Mouse (Mus musculus) embryonic facial prominence, embryonic 12.5 days (tissue): ENCODE data around the gene Tbc1d21. TPM values are rescaled to one million over a fixed set of nuclear protein-coding genes. Genes with fewer than 3 reads are reported as not detected.

Source experiments
- ATAC-seq: fragments of 200-750 bp; cut with Nextera tagmentation; 2 replicates; pipeline ENCODE4 v1.8.0; 2017; ENCODE audit not compliant: insufficient number of reproducible peaks, insufficient read depth, low FRiP score, low TSS enrichment
- H3K27ac ChIP-seq: fragments of 300-500 bp; sonication (generic); 2 replicates; pipeline ENCODE4 v1.5.1; 2016; ENCODE audit warnings: mild to moderate bottlenecking
- H3K27me3 ChIP-seq: fragments of 300-500 bp; sonication (generic); 2 replicates; pipeline ENCODE4 v1.6.1; 2016; ENCODE audit warnings: mild to moderate bottlenecking, moderate library complexity
- H3K36me3 ChIP-seq: fragments of 300-500 bp; sonication (generic); 2 replicates; pipeline ENCODE4 v1.6.1; 2016; ENCODE audit warnings: mild to moderate bottlenecking
- H3K4me1 ChIP-seq: fragments of 300-500 bp; sonication (generic); 2 replicates; pipeline ENCODE4 v1.6.1; 2016
- H3K4me2 ChIP-seq: fragments of 300-500 bp; sonication (generic); replicated peaks from 2 replicates; pipeline ENCODE4 v1.6.1; 2016; ENCODE audit warnings: mild to moderate bottlenecking, moderate library complexity
- H3K4me3 ChIP-seq: fragments of 300-500 bp; sonication (generic); 2 replicates; pipeline ENCODE4 v1.5.1; 2016; ENCODE audit warnings: mild to moderate bottlenecking
- H3K9ac ChIP-seq: fragments of 300-500 bp; sonication (generic); 2 replicates; pipeline ENCODE4 v1.6.1; 2016; ENCODE audit warnings: mild to moderate bottlenecking, moderate library complexity
- H3K9me3 ChIP-seq: fragments of 300-500 bp; sonication (generic); 2 replicates; pipeline ENCODE4 v1.6.1; 2016; ENCODE audit warnings: mild to moderate bottlenecking, moderate library complexity
- WGBS: fragments of 180-500 bp; shearing (Covaris S2); methylation state at CpG from one replicate; pipeline ENCODE4 v1.1.7; 2016; 5-methylcytosine and 5-hydroxymethylcytosine counted together
- polyA plus RNA-seq: library from polyadenylated mRNA; unstranded; fragments of >200 nt; fragmentation: Nextera tagmentation; extraction: Ambion mirVana; gene quantifications from 2 replicates; pipeline ENCODE4 v1.2.1, GENCODE M21; 2016

Gene Tbc1d21
- polyA plus RNA-seq, result not detected in 2 replicates

DNA sequence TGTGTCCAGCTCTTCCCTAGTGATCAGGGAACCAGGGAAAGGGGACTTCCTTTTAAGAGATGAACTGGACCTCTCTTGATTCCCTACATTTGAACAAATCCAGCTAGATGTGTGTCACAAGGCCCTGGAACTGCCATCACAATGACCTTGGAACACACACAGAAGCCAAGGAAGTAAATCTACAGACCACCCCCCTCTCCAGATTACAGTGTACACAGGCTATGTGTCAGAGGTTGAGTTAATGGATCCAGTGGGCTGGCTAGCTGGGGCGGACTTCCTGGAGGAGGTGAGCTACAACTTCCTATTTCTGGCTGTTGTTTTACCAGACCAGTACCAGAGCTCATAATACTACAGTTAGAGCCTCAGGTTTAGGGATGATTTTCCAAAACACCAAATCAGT is at the start of gene Tbc1d21:
Gene Tbc1d21 (minus strand): TSS at position 101 of the 400 bp plus-strand sequence.
- H3K27me3 ChIP-seq, result no peaks in the 10 kb centered on the region
- no peaks in the 10 kb centered on the region for H3K36me3 ChIP-seq
- H3K4me3 ChIP-seq, result no peak within 1 kb of the TSS
- no peak for ATAC-seq
- H3K9ac ChIP-seq, result no peak within 1 kb of the TSS
- H3K9me3 ChIP-seq, result no peaks in the 10 kb centered on the region
- H3K4me1 ChIP-seq, result peaks cover 8% of the 10 kb centered on the region
- 89% methylated on average over 1 of the region's 1 CpGs for WGBS
- H3K27ac ChIP-seq, result no peak within 1 kb of the TSS
- H3K4me2 ChIP-seq, result no peak within 1 kb of the TSS

DNA sequence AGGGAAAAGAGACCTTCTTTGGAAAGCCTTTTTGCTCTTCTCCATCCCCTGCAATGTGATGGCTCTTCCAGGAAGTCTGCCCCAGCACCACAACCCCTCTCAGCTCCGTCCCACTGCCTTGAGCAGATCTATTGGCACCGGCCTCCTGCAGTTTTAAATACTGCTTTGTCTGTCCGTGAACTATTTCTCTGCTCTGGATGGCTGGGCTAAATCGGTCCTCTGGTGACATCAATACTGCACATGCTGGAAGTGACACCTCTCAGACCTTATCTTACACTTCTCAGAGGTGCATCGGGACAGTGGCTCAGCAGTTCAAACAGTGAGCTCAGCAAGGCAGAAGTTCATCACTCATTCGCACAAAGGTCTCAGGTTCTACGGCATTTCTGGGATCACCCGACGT is 41.3 kb upstream of the Tbc1d21 start:
- Histone ChIP-seq H3K9ac (no peak overlapping the region), H3K4me3 (no peak overlapping the region), H3K27me3 (no peaks in the 10 kb centered on the region), H3K36me3 (no peaks in the 10 kb centered on the region), H3K9me3 (no peaks in the 10 kb centered on the region), H3K27ac (no peak overlapping the region), H3K4me2 (no peak overlapping the region), H3K4me1 (no peaks in the 10 kb centered on the region)
- no peak for ATAC-seq
- WGBS, result 76% methylated on average over 9 of the region's 9 CpGs

DNA sequence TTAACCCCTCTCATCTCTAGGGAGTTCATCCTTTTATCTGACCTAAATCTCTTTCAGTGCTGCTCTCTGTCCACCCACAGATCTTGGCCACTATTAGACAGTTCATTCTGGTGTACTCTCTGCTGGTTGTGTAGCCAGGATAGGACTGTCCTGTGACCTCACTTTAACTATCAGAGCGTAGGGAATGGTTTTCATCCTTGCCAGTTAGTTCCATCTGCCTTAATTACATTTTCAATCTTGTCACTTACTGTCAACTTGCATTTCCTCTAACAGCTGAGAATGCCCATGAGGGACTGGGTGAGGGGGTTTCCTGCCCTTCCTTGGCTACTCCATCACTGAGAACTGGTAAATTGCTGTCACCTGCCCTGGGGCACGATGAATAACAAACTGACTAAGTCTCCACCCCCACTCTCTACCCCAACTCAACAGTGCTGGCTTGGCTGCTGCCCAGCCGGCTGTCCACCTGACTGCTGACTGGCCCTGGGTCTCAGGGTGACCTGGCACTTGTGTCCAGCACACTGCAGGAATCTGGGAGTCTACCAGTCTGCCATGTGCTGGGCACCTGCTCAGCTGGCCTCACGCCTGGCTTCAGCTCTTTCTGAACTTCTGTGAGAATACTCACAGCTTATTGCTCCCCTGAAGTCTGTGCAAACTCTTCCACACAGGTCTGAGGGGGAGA is 39.9 kb upstream of the Tbc1d21 start:
- ATAC-seq, result no peak
- Histone ChIP-seq H3K9me3 (no peaks in the 10 kb centered on the region), H3K36me3 (no peaks in the 10 kb centered on the region), H3K27ac (no peak overlapping the region), H3K4me2 (no peak overlapping the region), H3K4me1 (no peaks in the 10 kb centered on the region), H3K4me3 (no peak overlapping the region), H3K9ac (no peak overlapping the region), H3K27me3 (no peaks in the 10 kb centered on the region)
- 50% methylated on average over 4 of the region's 4 CpGs for WGBS

DNA sequence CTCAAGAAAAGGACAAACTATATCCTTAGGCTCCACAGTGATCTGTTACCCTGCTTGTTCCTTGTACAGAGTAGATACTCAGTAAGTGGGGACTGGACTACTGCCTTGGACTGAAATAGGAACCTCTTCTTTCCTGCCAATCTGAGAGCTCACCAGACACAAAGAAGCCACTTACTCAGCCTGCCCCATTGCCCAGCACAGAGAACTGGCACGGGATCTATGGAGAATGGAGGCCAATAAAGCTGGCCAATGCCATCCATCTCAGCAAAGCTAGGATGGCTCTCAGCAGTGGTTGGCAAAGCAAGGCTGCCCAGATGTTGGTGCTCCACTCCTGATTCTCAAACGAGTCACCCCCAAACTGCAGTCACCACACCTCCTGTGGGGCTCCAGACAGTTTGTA is 39.0 kb upstream of the Tbc1d21 start:
- no peak for ATAC-seq
- WGBS, result 60% methylated on average over 2 of the region's 2 CpGs

DNA sequence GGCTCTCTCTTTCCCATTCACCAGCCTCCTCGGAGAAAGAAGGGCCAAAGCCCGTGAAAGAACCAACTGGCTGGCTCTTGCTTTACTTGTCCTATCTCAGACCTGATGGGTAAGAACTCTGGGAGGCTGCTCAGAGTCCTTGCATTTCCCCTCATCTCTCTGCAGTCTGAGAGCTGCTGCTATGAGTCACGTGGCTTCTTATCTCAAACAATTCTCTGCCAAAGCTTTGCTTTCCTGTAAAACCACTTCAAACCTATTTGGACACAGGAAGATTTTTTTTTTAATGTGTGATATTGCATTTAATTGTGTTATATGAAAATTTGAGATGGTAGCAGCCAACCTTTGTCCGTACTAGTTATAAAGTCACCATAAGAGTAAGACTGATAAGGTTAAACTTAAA is 34.2 kb upstream of the Tbc1d21 start:
- H3K4me1 ChIP-seq, result no peaks in the 10 kb centered on the region
- WGBS, result 74% methylated on average over 4 of the region's 4 CpGs
- no peak overlapping the region for H3K27ac ChIP-seq
- H3K9me3 ChIP-seq, result no peaks in the 10 kb centered on the region
- H3K4me3 ChIP-seq, result no peak overlapping the region
- H3K4me2 ChIP-seq, result no peak overlapping the region
- H3K9ac ChIP-seq, result no peak overlapping the region
- no peaks in the 10 kb centered on the region for H3K36me3 ChIP-seq
- no peak for ATAC-seq
- no peaks in the 10 kb centered on the region; the same call in 1 of the 2 replicates for H3K27me3 ChIP-seq

More for the DNA sequence above, 39.0 kb upstream of the Tbc1d21 start:
- Histone ChIP-seq H3K27me3 (no peaks in the 10 kb centered on the region), H3K36me3 (no peaks in the 10 kb centered on the region), H3K9ac (no peak overlapping the region), H3K9me3 (no peaks in the 10 kb centered on the region), H3K4me1 (no peaks in the 10 kb centered on the region), H3K27ac (no peak overlapping the region), H3K4me3 (no peak overlapping the region), H3K4me2 (no peak overlapping the region)

DNA sequence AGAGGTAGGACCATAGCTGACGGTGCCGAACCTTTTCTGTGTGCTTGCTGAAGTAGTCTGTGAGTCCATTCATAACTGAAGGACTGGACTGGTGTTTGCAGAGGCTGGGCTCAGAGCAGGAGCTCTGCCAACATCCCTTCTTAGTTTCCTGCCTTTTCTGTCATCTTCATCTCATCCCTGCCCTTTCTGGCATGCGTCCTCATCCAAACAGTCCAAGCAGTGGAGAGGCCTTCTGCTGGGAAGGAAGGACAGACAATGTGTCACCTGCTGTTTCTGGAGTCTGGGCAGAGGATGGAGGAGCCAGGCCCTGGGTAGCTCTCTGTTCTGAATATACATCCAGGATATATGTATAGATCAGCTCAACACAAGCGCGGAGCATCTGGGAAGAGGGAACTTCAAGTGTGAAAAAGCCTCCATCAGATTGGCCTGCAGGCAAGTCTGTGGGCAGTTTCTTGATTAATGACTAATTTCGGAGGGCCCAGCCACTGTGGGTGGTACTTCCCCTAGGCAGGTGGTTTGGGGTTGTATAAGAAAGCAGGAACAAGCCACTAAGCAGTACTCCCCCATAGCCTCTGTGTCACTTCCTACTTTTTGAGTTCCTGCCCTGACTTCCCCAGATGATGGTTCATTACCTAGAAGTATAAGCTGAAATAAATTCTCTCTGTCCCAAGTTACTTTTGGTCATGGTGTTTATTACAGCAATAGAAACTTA is 31.3 kb upstream of the Tbc1d21 start:
- no peak overlapping the region for H3K4me2 ChIP-seq
- no peaks in the 10 kb centered on the region; the same call in 1 of the 2 replicates for H3K27me3 ChIP-seq
- WGBS, result 93% methylated on average over 6 of the region's 6 CpGs
- H3K9me3 ChIP-seq, result no peaks in the 10 kb centered on the region
- H3K36me3 ChIP-seq, result no peaks in the 10 kb centered on the region
- ATAC-seq, result no peak
- no peak overlapping the region for H3K4me3 ChIP-seq
- H3K9ac ChIP-seq, result no peak overlapping the region
- H3K4me1 ChIP-seq, result no peaks in the 10 kb centered on the region
- no peak overlapping the region for H3K27ac ChIP-seq

DNA sequence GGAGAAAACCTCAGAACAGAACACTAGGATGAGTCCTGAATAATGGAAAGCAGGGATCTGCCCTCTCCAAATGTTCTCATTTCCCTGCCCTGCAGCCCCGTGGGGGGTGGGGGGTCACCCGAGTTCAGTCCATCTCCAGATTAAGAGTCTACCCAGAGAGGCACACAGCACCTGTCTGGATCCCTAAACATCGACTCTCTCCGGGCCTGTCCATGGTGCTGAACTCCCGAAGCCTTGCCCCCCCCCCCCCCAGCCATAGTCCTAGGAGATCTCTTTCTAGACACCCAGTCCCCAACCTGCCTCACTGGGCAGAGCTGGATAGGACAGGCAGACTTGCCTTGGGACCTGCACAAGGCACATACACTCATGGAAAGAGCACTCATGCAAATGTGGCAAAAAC is 29.4 kb upstream of the Tbc1d21 start:
- 6% methylated on average over 5 of the region's 5 CpGs for WGBS
- Histone ChIP-seq H3K27ac (no peak overlapping the region), H3K4me3 (no peak overlapping the region), H3K4me2 (no peak overlapping the region), H3K9ac (no peak overlapping the region), H3K27me3 (no peaks in the 10 kb centered on the region; the same call in 1 of the 2 replicates), H3K36me3 (no peaks in the 10 kb centered on the region), H3K9me3 (no peaks in the 10 kb centered on the region), H3K4me1 (no peaks in the 10 kb centered on the region)
- ATAC-seq, result no peak

DNA sequence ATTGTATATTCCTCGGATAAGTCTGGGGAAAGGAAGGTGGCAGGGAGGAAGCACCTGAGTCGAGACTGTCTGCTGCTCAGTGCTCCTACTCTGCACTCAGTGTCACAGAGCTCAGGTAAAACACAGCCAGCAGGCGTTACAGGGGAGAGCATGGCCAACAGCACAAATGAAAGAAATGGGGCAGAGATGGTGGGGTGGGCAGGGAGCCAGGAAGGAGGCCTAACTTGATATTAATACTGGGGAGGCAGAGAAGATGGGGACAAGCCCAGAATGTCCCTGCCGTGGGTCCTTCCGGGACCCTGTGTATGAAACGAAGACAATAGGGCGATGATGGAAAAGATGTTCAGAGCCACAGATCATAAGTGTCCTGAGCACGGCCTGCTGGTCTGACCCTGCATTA is 24.4 kb upstream of the Tbc1d21 start:
- H3K27ac ChIP-seq, result no peak overlapping the region
- no peaks in the 10 kb centered on the region for H3K27me3 ChIP-seq
- no peak overlapping the region for H3K4me3 ChIP-seq
- H3K36me3 ChIP-seq, result no peaks in the 10 kb centered on the region
- no peak overlapping the region for H3K4me2 ChIP-seq
- H3K9ac ChIP-seq, result no peak overlapping the region
- no peak for ATAC-seq
- H3K4me1 ChIP-seq, result no peaks in the 10 kb centered on the region
- WGBS, result 82% methylated on average over 8 of the region's 8 CpGs
- no peaks in the 10 kb centered on the region for H3K9me3 ChIP-seq

DNA sequence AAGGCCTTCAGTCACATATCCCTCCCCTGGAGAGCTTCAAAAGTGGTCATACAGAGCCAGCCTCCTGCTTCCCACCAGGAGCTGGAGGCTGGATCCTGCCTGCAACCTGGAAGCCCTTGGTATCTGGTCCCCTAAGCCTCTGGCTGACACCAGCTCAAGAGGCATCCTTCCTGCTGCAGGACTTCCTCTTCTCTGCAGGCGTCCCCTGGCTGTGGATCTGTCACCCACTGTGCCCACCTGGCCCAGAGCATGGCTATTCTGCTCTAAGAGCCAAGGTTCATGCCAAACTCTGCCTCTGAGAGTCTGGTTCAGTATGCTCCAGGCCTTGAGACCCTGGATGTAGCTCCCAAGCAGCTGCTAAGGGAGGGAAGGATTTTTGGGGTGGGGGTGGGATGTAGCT is 23.6 kb upstream of the Tbc1d21 start:
- WGBS, result 33% methylated on average over 1 of the region's 1 CpGs
- no peak overlapping the region for H3K9ac ChIP-seq
- H3K36me3 ChIP-seq, result no peaks in the 10 kb centered on the region
- ATAC-seq, result no peak
- H3K9me3 ChIP-seq, result no peaks in the 10 kb centered on the region
- H3K27ac ChIP-seq, result no peak overlapping the region
- H3K4me1 ChIP-seq, result no peaks in the 10 kb centered on the region
- H3K4me2 ChIP-seq, result no peak overlapping the region
- H3K4me3 ChIP-seq, result no peak overlapping the region
- H3K27me3 ChIP-seq, result no peaks in the 10 kb centered on the region

DNA sequence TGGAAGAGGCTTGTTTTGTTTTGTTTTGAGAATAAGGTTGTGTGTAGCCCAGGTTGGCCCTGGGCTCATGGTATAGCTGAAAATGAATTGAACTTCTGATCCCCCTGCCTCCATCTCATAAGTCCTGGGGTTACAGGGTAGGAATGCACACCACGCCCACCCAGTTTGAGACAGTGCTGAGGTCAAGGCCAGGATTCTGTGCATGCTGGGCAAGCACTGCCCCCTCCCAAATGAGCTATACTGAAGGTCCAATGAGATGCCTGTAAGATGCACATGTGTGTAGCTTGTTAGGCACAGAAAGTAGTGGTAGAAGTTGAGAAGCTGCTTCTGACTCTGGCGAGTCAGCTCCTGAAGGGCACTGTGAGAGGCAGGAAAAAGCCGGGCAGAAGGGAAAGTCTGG is 18.1 kb upstream of the Tbc1d21 start:
- H3K36me3 ChIP-seq, result no peaks in the 10 kb centered on the region
- H3K9ac ChIP-seq, result no peak overlapping the region
- no peak overlapping the region for H3K4me2 ChIP-seq
- no peaks in the 10 kb centered on the region for H3K27me3 ChIP-seq
- H3K27ac ChIP-seq, result no peak overlapping the region
- no peaks in the 10 kb centered on the region for H3K9me3 ChIP-seq
- H3K4me1 ChIP-seq, result no peaks in the 10 kb centered on the region
- WGBS, result 50% methylated on average over 3 of the region's 3 CpGs
- ATAC-seq, result no peak
- H3K4me3 ChIP-seq, result no peak overlapping the region

DNA sequence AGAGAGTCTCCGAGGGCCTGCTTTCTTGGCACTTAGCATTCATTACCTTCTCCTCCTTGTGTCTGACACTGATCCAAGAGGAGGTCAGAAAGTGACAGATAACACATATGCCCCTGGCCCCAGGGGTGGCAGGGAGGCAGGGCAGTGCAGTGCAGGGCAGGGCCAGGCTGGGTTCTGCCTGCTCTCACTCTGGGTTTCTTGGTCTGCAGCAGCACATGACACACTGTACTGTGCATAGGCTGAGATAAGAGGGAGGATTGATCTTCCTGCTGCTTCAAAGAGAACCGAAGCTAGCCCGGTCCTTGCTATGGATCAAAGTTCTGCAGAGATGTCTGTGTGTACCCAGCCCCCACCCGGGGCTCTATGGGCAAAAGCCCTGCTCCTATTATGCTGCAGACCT is 8.6 kb upstream of the Tbc1d21 start:
- no peak overlapping the region for H3K4me2 ChIP-seq
- H3K9ac ChIP-seq, result no peak overlapping the region
- no peaks in the 10 kb centered on the region; the same call in 1 of the 2 replicates for H3K27me3 ChIP-seq
- no peak overlapping the region for H3K27ac ChIP-seq
- no peak for ATAC-seq
- WGBS, result 70% methylated on average over 4 of the region's 4 CpGs
- H3K4me1 ChIP-seq, result no peaks in the 10 kb centered on the region
- H3K36me3 ChIP-seq, result no peaks in the 10 kb centered on the region
- H3K9me3 ChIP-seq, result no peaks in the 10 kb centered on the region
- no peak overlapping the region for H3K4me3 ChIP-seq

DNA sequence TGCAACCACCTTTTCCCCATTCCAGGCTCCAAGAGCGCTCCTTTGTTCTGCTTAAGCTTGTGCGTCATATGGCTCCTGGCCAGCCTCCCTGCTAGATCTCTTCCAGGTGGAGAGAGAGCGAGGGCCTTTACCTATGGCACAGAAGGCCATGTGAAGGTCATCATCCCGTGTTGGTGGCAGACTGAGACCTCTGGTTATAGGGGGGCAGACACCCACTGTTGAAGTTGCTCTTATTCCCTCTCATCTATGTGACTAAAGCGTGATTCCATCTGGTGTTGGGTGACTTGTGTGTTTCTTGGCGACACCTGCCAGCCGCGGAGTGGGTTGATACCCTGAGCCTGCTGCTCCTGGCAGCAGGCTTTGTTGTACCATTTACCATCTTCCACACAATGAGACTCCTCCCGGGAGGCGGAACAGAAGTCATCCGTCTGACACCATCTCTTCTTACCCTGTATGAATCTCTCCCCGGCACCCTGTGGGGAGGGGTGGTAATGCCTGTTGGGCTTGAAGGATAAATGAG is 3.7 kb upstream of the Tbc1d21 start:
- no peak for ATAC-seq
- Histone ChIP-seq H3K4me1 (peaks cover 8% of the 10 kb centered on the region), H3K9ac (no peak overlapping the region), H3K4me3 (no peak overlapping the region), H3K27ac (no peak overlapping the region), H3K36me3 (no peaks in the 10 kb centered on the region), H3K9me3 (no peaks in the 10 kb centered on the region), H3K27me3 (no peaks in the 10 kb centered on the region; the same call in 1 of the 2 replicates), H3K4me2 (no peak overlapping the region)
- WGBS, result 73% methylated on average over 12 of the region's 12 CpGs
